Mouse (Mus musculus): ENCODE data around the gene Pik3r6. TPM values are rescaled to one million over a fixed set of nuclear protein-coding genes. Genes with fewer than 3 reads are reported as not detected.

The Pik3r6 gene
- polyA plus RNA-seq, 1 experiment from 2014 or later = 1.8 TPM

- H3K9ac ChIP-seq (ENCODE audit: low read length) = no peak overlapping the region
- TF ChIP-seq CTCF (IDR thresholded peaks at IDR 0.05; ENCODE audit: low read depth) (no peak), EP300 (optimal IDR thresholded peaks at IDR 0.05) (no peak)
- no peak for DNase-seq (ENCODE audit: low spot score)
- no peaks in the 10 kb centered on the region for H3K9me3 ChIP-seq (ENCODE audit: control insufficient read depth, low read length)
- ATAC-seq (ENCODE audit: low FRiP score, low TSS enrichment) = no peak
- no peak overlapping the region for H3K4me3 ChIP-seq (ENCODE audit: low read depth, low read length)
- no peaks in the 10 kb centered on the region for H3K27me3 ChIP-seq (ENCODE audit: control insufficient read depth, insufficient read depth, low read length)
- no peaks in the 10 kb centered on the region for H3K36me3 ChIP-seq (ENCODE audit: control insufficient read depth, insufficient read depth, low read length)
- no peaks in the 10 kb centered on the region for H3K4me1 ChIP-seq (replicated peaks; ENCODE audit: control insufficient read depth, insufficient read depth)
- no peak overlapping the region for H3K4me2 ChIP-seq (replicated peaks; ENCODE audit: low read depth)
- 63% methylated on average over 6 of the region's 6 CpGs for WGBS
- no peak overlapping the region for H3K27ac ChIP-seq (replicated peaks)
Measured at GRCm38 (mm10) chr11:68580566-68580965, 77.7 kb downstream of the Pik3r6 start.

- no peak for ATAC-seq (ENCODE audit: low FRiP score, low TSS enrichment)
- no peak overlapping the region for H3K27ac ChIP-seq (replicated peaks)
- H3K4me2 ChIP-seq (replicated peaks; ENCODE audit: low read depth) = no peak overlapping the region
- H3K9ac ChIP-seq (ENCODE audit: low read length) = no peak overlapping the region
- no peaks in the 10 kb centered on the region for H3K4me1 ChIP-seq (replicated peaks; ENCODE audit: control insufficient read depth, insufficient read depth)
- TF ChIP-seq EP300 (optimal IDR thresholded peaks at IDR 0.05) (no peak), CTCF (IDR thresholded peaks at IDR 0.05; ENCODE audit: low read depth) (no peak)
- no peaks in the 10 kb centered on the region for H3K9me3 ChIP-seq (ENCODE audit: control insufficient read depth, low read length)
- H3K4me3 ChIP-seq (ENCODE audit: low read depth, low read length) = no peak overlapping the region
- H3K36me3 ChIP-seq (ENCODE audit: control insufficient read depth, insufficient read depth, low read length) = no peaks in the 10 kb centered on the region
- WGBS = 90% methylated on average over 13 of the region's 13 CpGs
- no peaks in the 10 kb centered on the region for H3K27me3 ChIP-seq (ENCODE audit: control insufficient read depth, insufficient read depth, low read length)
- DNase-seq (ENCODE audit: low spot score) = no peak
Measured at GRCm38 (mm10) chr11:68583225-68583624, 80.4 kb downstream of the Pik3r6 start.

- TF ChIP-seq CTCF (IDR thresholded peaks at IDR 0.05; ENCODE audit: low read depth) = no peak
- Histone ChIP-seq H3K36me3 (ENCODE audit: control insufficient read depth, insufficient read depth, low read length) (no peaks in the 10 kb centered on the region), H3K27ac (replicated peaks) (no peak overlapping the region), H3K4me1 (replicated peaks; ENCODE audit: control insufficient read depth, insufficient read depth) (no peaks in the 10 kb centered on the region), H3K4me3 (ENCODE audit: low read depth, low read length) (no peak overlapping the region), H3K9me3 (ENCODE audit: control insufficient read depth, low read length) (no peaks in the 10 kb centered on the region), H3K9ac (ENCODE audit: low read length) (no peak overlapping the region), H3K4me2 (replicated peaks; ENCODE audit: low read depth) (no peak overlapping the region), H3K27me3 (ENCODE audit: control insufficient read depth, insufficient read depth, low read length) (no peaks in the 10 kb centered on the region)
- 51% methylated on average over 8 of the region's 8 CpGs for WGBS
- DNase-seq (ENCODE audit: low spot score) (no peak), ATAC-seq (ENCODE audit: low FRiP score, low TSS enrichment) (no peak)
Measured at GRCm38 (mm10) chr11:68583906-68584480, 81.2 kb downstream of the Pik3r6 start.

- Histone ChIP-seq H3K36me3 (ENCODE audit: control insufficient read depth, insufficient read depth, low read length) (no peaks in the 10 kb centered on the region), H3K9me3 (ENCODE audit: control insufficient read depth, low read length) (no peaks in the 10 kb centered on the region), H3K27me3 (ENCODE audit: control insufficient read depth, insufficient read depth, low read length) (no peaks in the 10 kb centered on the region), H3K4me3 (ENCODE audit: low read depth, low read length) (no peak overlapping the region), H3K4me2 (replicated peaks; ENCODE audit: low read depth) (no peak overlapping the region), H3K4me1 (replicated peaks; ENCODE audit: control insufficient read depth, insufficient read depth) (no peaks in the 10 kb centered on the region), H3K9ac (ENCODE audit: low read length) (no peak overlapping the region), H3K27ac (replicated peaks) (no peak overlapping the region)
- DNase-seq (ENCODE audit: low spot score) = no peak
- TF ChIP-seq EP300 (optimal IDR thresholded peaks at IDR 0.05) = no peak
- peak; percentile 63 for TF ChIP-seq CTCF (IDR thresholded peaks at IDR 0.05; ENCODE audit: low read depth)
- ATAC-seq (ENCODE audit: low FRiP score, low TSS enrichment) = no peak
- 30% methylated on average over 3 of the region's 3 CpGs for whole genome bisulfite sequencing
Measured at GRCm38 (mm10) chr11:68585890-68586289, 83.1 kb downstream of the Pik3r6 start.

- Histone ChIP-seq H3K9ac (ENCODE audit: low read length) (no peak within 1 kb of the TSS), H3K27me3 (ENCODE audit: control insufficient read depth, insufficient read depth, low read length) (no peaks in the 10 kb centered on the region), H3K36me3 (ENCODE audit: control insufficient read depth, insufficient read depth, low read length) (no peaks in the 10 kb centered on the region), H3K4me2 (replicated peaks; ENCODE audit: low read depth) (no peak within 1 kb of the TSS), H3K27ac (replicated peaks) (no peak within 1 kb of the TSS), H3K4me3 (ENCODE audit: low read depth, low read length) (no peak within 1 kb of the TSS), H3K4me1 (replicated peaks; ENCODE audit: control insufficient read depth, insufficient read depth) (no peaks in the 10 kb centered on the region), H3K9me3 (ENCODE audit: control insufficient read depth, low read length) (no peaks in the 10 kb centered on the region)
- DNase-seq (ENCODE audit: low spot score) = no peak
- no peak for TF ChIP-seq CTCF (IDR thresholded peaks at IDR 0.05; ENCODE audit: low read depth)
- TF ChIP-seq EP300 (optimal IDR thresholded peaks at IDR 0.05) = no peak
- WGBS = 73% methylated on average over 5 of the region's 5 CpGs
- no peak for ATAC-seq (ENCODE audit: low FRiP score, low TSS enrichment)
Measured at GRCm38 (mm10) chr11:68586721-68587120, 83.9 kb downstream of the Pik3r6 start, which contains the start of gene Ccdc42. TSS of gene Ccdc42 (plus strand) at chr11:68587021.

- no peak overlapping the region for H3K9ac ChIP-seq (ENCODE audit: low read length)
- TF ChIP-seq CTCF (IDR thresholded peaks at IDR 0.05; ENCODE audit: low read depth) (peak; percentile 96), EP300 (optimal IDR thresholded peaks at IDR 0.05) (no peak)
- no peaks in the 10 kb centered on the region for H3K4me1 ChIP-seq (replicated peaks; ENCODE audit: control insufficient read depth, insufficient read depth)
- no peaks in the 10 kb centered on the region for H3K36me3 ChIP-seq (ENCODE audit: control insufficient read depth, insufficient read depth, low read length)
- H3K4me3 ChIP-seq (ENCODE audit: low read depth, low read length) = no peak overlapping the region
- H3K9me3 ChIP-seq (ENCODE audit: control insufficient read depth, low read length) = no peaks in the 10 kb centered on the region
- no peak overlapping the region for H3K27ac ChIP-seq (replicated peaks)
- no peak overlapping the region for H3K4me2 ChIP-seq (replicated peaks; ENCODE audit: low read depth)
- DNase-seq (ENCODE audit: low spot score) = peak; percentile 86
- ATAC-seq (ENCODE audit: low FRiP score, low TSS enrichment) = peak; percentile 45; the same call in 1 of the 2 replicates
- no peaks in the 10 kb centered on the region for H3K27me3 ChIP-seq (ENCODE audit: control insufficient read depth, insufficient read depth, low read length)
- 57% methylated on average over 8 of the region's 8 CpGs for WGBS
Measured at GRCm38 (mm10) chr11:68589055-68589809, 86.4 kb downstream of the Pik3r6 start.
